Mouse (Mus musculus) MEL (cell line): ENCODE results near the gene Nrl. TPM values are rescaled to one million over a fixed set of nuclear protein-coding genes. Genes with fewer than 3 reads are reported as not detected.

ENCODE experiments used
- DNase-seq: peaks from one replicate; pipeline ENCODE4 v3.0.0; 2011; ENCODE audit warnings: low read depth, low spot score
- H3K27ac ChIP-seq: 2 replicates; pipeline ENCODE4 v1.5.1; 2012; ENCODE audit warnings: low read depth, mild to moderate bottlenecking, control low read depth, low read length, moderate library complexity; ENCODE audit not compliant: control insufficient read depth
- H3K27me3 ChIP-seq, 2 experiments: fragments of 150-350 bp in 1 of 2; sonication (generic) in 1 of 2; 2 replicates each; pipeline ENCODE4 v1.6.1; 2012; ENCODE audit warnings: low read length in 2 of 2, mild to moderate bottlenecking in 2 of 2, improper control_type of control experiment in 1 of 2, moderate library complexity in 1 of 2; ENCODE audit not compliant: insufficient read depth in 2 of 2, control insufficient read depth in 1 of 2
- H3K36me3 ChIP-seq, 2 experiments: 2 replicates each; pipeline ENCODE4 v1.6.1; 2012 to 2014; ENCODE audit warnings: low read length in 2 of 2, improper control_type of control experiment in 1 of 2, inconsistent platforms in 1 of 2, mild to moderate bottlenecking in 1 of 2; ENCODE audit not compliant: insufficient read depth in 2 of 2, control insufficient read depth in 1 of 2
- H3K4me1 ChIP-seq, 2 experiments: fragments of 150-350 bp in 1 of 2; sonication (generic) in 1 of 2; 2 replicates each; pipeline ENCODE4 v1.6.1; 2012; ENCODE audit warnings: low read length in 2 of 2, improper control_type of control experiment in 1 of 2, mild to moderate bottlenecking in 1 of 2; ENCODE audit not compliant: insufficient read depth in 2 of 2, control insufficient read depth in 1 of 2
- H3K4me3 ChIP-seq, 2 experiments: fragments of 150-350 bp in 1 of 2; sonication (generic) in 1 of 2; 2 replicates each; pipeline ENCODE4 v1.5.1; 2012; ENCODE audit warnings: low read depth in 2 of 2, low read length in 2 of 2, mild to moderate bottlenecking in 2 of 2, moderate library complexity in 2 of 2, control low read depth in 1 of 2, improper control_type of control experiment in 1 of 2; ENCODE audit not compliant: control insufficient read depth in 1 of 2, insufficient read depth in 1 of 2
- H3K79me2 ChIP-seq: 2 replicates; pipeline ENCODE4 v1.6.1; 2012; ENCODE audit warnings: mild to moderate bottlenecking, low read length, moderate library complexity; ENCODE audit not compliant: control insufficient read depth, poor library complexity, insufficient read depth
- H3K9ac ChIP-seq: 2 replicates; pipeline ENCODE4 v1.6.1; 2012; ENCODE audit warnings: low read depth, mild to moderate bottlenecking, control low read depth, low read length, moderate library complexity; ENCODE audit not compliant: control insufficient read depth, poor library complexity, severe bottlenecking
- H3K9me3 ChIP-seq: fragments of 150-350 bp; sonication (generic); replicated peaks from 2 replicates; pipeline ENCODE4 v1.6.1; 2012; ENCODE audit warnings: mild to moderate bottlenecking, low read length, improper control_type of control experiment, moderate library complexity; ENCODE audit not compliant: insufficient read depth
- CHD2 ChIP-seq: IDR thresholded peaks from 2 replicates; pipeline ENCODE4 v1.6.1; 2011; ENCODE audit warnings: low read length, improper control_type of control experiment
- CTCF ChIP-seq, 3 experiments: IDR thresholded peaks in 2 of 3; conservative IDR thresholded peaks in 1 of 3; 2 replicates each; pipeline ENCODE4 v1.5.1; 2011 to 2012; ENCODE audit warnings: low read length in 3 of 3, low read depth in 2 of 3, mild to moderate bottlenecking in 2 of 3, improper control_type of control experiment in 1 of 3, inconsistent platforms in 1 of 3, mixed read lengths in 1 of 3, moderate library complexity in 1 of 3; ENCODE audit not compliant: control insufficient read depth in 1 of 3, insufficient read depth in 1 of 3, poor library complexity in 1 of 3, severe bottlenecking in 1 of 3
- E2F4 ChIP-seq: IDR thresholded peaks from 2 replicates; pipeline ENCODE4 v1.6.1; 2011; ENCODE audit warnings: low read depth, low read length, improper control_type of control experiment, borderline replicate concordance
- ELF1 ChIP-seq: IDR thresholded peaks from 2 replicates; pipeline ENCODE4 v1.6.1; 2014; ENCODE audit warnings: low read depth, mild to moderate bottlenecking, inconsistent platforms, low read length, improper control_type of control experiment, moderate library complexity
- EP300 ChIP-seq, 2 experiments: IDR thresholded peaks; 2 replicates each; pipeline ENCODE4 v1.6.1; 2011; ENCODE audit warnings: improper control_type of control experiment in 2 of 2, low read length in 2 of 2, low read depth in 1 of 2, mild to moderate bottlenecking in 1 of 2
- GABPA ChIP-seq: IDR thresholded peaks from 2 replicates; pipeline ENCODE4 v1.6.1; 2012; ENCODE audit warnings: low read depth, mild to moderate bottlenecking, inconsistent platforms, low read length, improper control_type of control experiment, moderate library complexity
- JUND ChIP-seq: IDR thresholded peaks from 2 replicates; pipeline ENCODE4 v1.6.1; 2011; ENCODE audit warnings: low read depth, mild to moderate bottlenecking, improper control_type of control experiment, low read length
- MEF2A ChIP-seq: IDR thresholded peaks from 2 replicates; pipeline ENCODE4 v1.6.1; 2014; ENCODE audit warnings: low read depth, mild to moderate bottlenecking, inconsistent platforms, low read length, improper control_type of control experiment; ENCODE audit not compliant: poor library complexity, insufficient replicate concordance, severe bottlenecking; ENCODE audit errors: extremely low read depth
- MXI1 ChIP-seq: IDR thresholded peaks from 2 replicates; pipeline ENCODE4 v1.6.1; 2011; ENCODE audit warnings: mild to moderate bottlenecking, low read depth, low read length, improper control_type of control experiment
- MYC ChIP-seq: IDR thresholded peaks from 2 replicates; pipeline ENCODE4 v1.6.1; 2011; ENCODE audit warnings: low read depth, mild to moderate bottlenecking, low read length, improper control_type of control experiment, moderate library complexity
- NELFE ChIP-seq: IDR thresholded peaks from 2 replicates; pipeline ENCODE4 v1.6.1; 2011; ENCODE audit warnings: low read depth, low read length, improper control_type of control experiment
- NRF1 ChIP-seq: IDR thresholded peaks from 2 replicates; pipeline ENCODE4 v1.6.1; 2014; ENCODE audit warnings: low read depth, mild to moderate bottlenecking, inconsistent platforms, low read length, improper control_type of control experiment, moderate library complexity; ENCODE audit not compliant: poor library complexity, insufficient read depth, severe bottlenecking
- POLR2AphosphoS2 ChIP-seq: IDR thresholded peaks from 2 replicates; pipeline ENCODE4 v1.6.1; 2011; ENCODE audit warnings: low read length, improper control_type of control experiment
- RCOR1 ChIP-seq: IDR thresholded peaks from 2 replicates; pipeline ENCODE4 v1.6.1; 2012; ENCODE audit warnings: low read depth, mild to moderate bottlenecking, inconsistent platforms, low read length, improper control_type of control experiment
- SIN3A ChIP-seq: IDR thresholded peaks from 2 replicates; pipeline ENCODE4 v1.6.1; 2012; ENCODE audit warnings: low read length, improper control_type of control experiment, inconsistent platforms
- TAL1 ChIP-seq: IDR thresholded peaks from 2 replicates; pipeline ENCODE4 v1.6.1; 2012; ENCODE audit warnings: mild to moderate bottlenecking, inconsistent platforms, low read length, moderate library complexity, mixed read lengths
- TCF12 ChIP-seq: IDR thresholded peaks from 2 replicates; pipeline ENCODE4 v1.6.1; 2014; ENCODE audit warnings: low read depth, mild to moderate bottlenecking, inconsistent platforms, low read length, improper control_type of control experiment, moderate library complexity
- UBTF ChIP-seq: IDR thresholded peaks from 2 replicates; pipeline ENCODE4 v1.6.1; 2012; ENCODE audit warnings: low read depth, mild to moderate bottlenecking, inconsistent platforms, low read length, improper control_type of control experiment, moderate library complexity, borderline replicate concordance; ENCODE audit not compliant: insufficient read depth
- USF1 ChIP-seq: IDR thresholded peaks from 2 replicates; pipeline ENCODE4 v1.6.1; 2014; ENCODE audit warnings: low read depth, mild to moderate bottlenecking, inconsistent platforms, low read length, improper control_type of control experiment, moderate library complexity
- USF2 ChIP-seq, 2 experiments: IDR thresholded peaks; 2 replicates each; pipeline ENCODE4 v1.6.1; 2011 to 2012; ENCODE audit warnings: improper control_type of control experiment in 2 of 2, low read length in 2 of 2, borderline replicate concordance in 1 of 2, inconsistent platforms in 1 of 2, low read depth in 1 of 2, mild to moderate bottlenecking in 1 of 2; ENCODE audit not compliant: insufficient read depth in 1 of 2
- ZC3H11A ChIP-seq: IDR thresholded peaks from 2 replicates; pipeline ENCODE4 v1.6.1; 2012; ENCODE audit warnings: low read depth, mild to moderate bottlenecking, inconsistent platforms, low read length, improper control_type of control experiment
- ZKSCAN1 ChIP-seq: IDR thresholded peaks from 2 replicates; pipeline ENCODE4 v1.6.1; 2012; ENCODE audit warnings: low read depth, mild to moderate bottlenecking, inconsistent platforms, low read length, improper control_type of control experiment, moderate library complexity
- ZMIZ1 ChIP-seq: IDR thresholded peaks from 2 replicates; pipeline ENCODE4 v1.6.1; 2012; ENCODE audit warnings: low read depth, mild to moderate bottlenecking, inconsistent platforms, low read length, improper control_type of control experiment, moderate library complexity
- ZNF384 ChIP-seq: IDR thresholded peaks from 2 replicates; pipeline ENCODE4 v1.6.1; 2012; ENCODE audit warnings: low read depth, mild to moderate bottlenecking, inconsistent platforms, low read length, improper control_type of control experiment
- polyA plus RNA-seq, 2 experiments: library from polyadenylated mRNA; stranded (reverse) in 1 of 2; unstranded in 1 of 2; fragments of >175 nt in 1 of 2; fragments of >200 nt in 1 of 2; gene quantifications; 2 replicates each; pipeline versions ENCODE4 v1.2.1 to v1.2.4; 2012; ENCODE audit warnings: low replicate concordance in 2 of 2, low read depth in 1 of 2; ENCODE audit not compliant: insufficient read length in 2 of 2, insufficient read depth in 1 of 2, missing spikeins in 1 of 2
- total RNA-seq: library from RNA; depleted of rRNA; stranded (reverse); fragments of 300-350 nt; gene quantifications from 2 replicates; pipeline ENCODE4 v1.2.3, GENCODE M21; 2012

Gene Nrl
- total and polyA plus RNA-seq, 3 experiments = not detected

- peaks cover 22 to 34% of the 10 kb centered on the region in 2 experiments for H3K27me3 ChIP-seq
- no peak overlapping the region for H3K9ac ChIP-seq
- no peaks in the 10 kb centered on the region for H3K9me3 ChIP-seq
- peaks cover 0 to 6% of the 10 kb centered on the region in 2 experiments; a peak in 2 of 4 replicates for H3K4me1 ChIP-seq
- H3K79me2 ChIP-seq = no peaks in the 10 kb centered on the region
- H3K27ac ChIP-seq = no peak overlapping the region
- no peak for DNase-seq
- H3K36me3 ChIP-seq = peaks cover 0 to 5% of the 10 kb centered on the region in 2 experiments; a peak in 2 of 4 replicates
- no peak overlapping the region for H3K4me3 ChIP-seq
- TF ChIP-seq MYC (no peak), TAL1 (no peak), ZC3H11A (no peak), ZMIZ1 (no peak), UBTF (no peak), RCOR1 (no peak), MXI1 (no peak), E2F4 (no peak), GABPA (no peak), JUND (no peak), CTCF (IDR thresholded peaks at IDR 0.05 in 2 of 3, conservative IDR thresholded peaks at IDR 0.05 in 1 of 3; ENCODE audit: control insufficient read depth in 1 of 3, insufficient read depth in 1 of 3, low read depth in 2 of 3, low read length in 3 of 3, poor library complexity in 1 of 3, severe bottlenecking in 1 of 3) (no peak), CHD2 (no peak), USF1 (no peak), ZKSCAN1 (no peak), NELFE (no peak), ZNF384 (no peak), SIN3A (no peak), USF2 (IDR thresholded peaks at IDR 0.05; ENCODE audit: borderline replicate concordance in 1 of 2, insufficient read depth in 1 of 2, low read depth in 1 of 2, low read length in 2 of 2) (no peak), TCF12 (no peak)
- TF ChIP-seq, all 39 proteins: peak for 0
These were observed 54.0 kb downstream of the Nrl start for GRCm38 (mm10) chr14:55470806-55471205.

GRCm38 (mm10) chr14:55469821-55470220 lies 55.0 kb downstream of the Nrl start:
- H3K79me2 ChIP-seq = no peaks in the 10 kb centered on the region
- H3K4me1 ChIP-seq = no peaks in the 10 kb centered on the region
- no peak for DNase-seq
- no peak overlapping the region for H3K27ac ChIP-seq
- H3K9ac ChIP-seq = no peak overlapping the region
- no peak for TF ChIP-seq USF2 (IDR thresholded peaks at IDR 0.05; ENCODE audit: borderline replicate concordance in 1 of 2, insufficient read depth in 1 of 2, low read depth in 1 of 2, low read length in 2 of 2)
- TF ChIP-seq EP300 (IDR thresholded peaks at IDR 0.05; ENCODE audit: low read depth in 1 of 2, low read length in 2 of 2) = no peak
- no peak for TF ChIP-seq USF1
- no peak for TF ChIP-seq NRF1
- TF ChIP-seq GABPA = no peak
- no peak for TF ChIP-seq ZNF384
- no peak for TF ChIP-seq POLR2AphosphoS2
- TF ChIP-seq ELF1 = no peak
- TF ChIP-seq MEF2A = no peak
- TF ChIP-seq TCF12 = no peak
- peaks cover 22 to 35% of the 10 kb centered on the region in 2 experiments for H3K27me3 ChIP-seq
- no peaks in the 10 kb centered on the region for H3K9me3 ChIP-seq
- H3K4me3 ChIP-seq = no peak overlapping the region
- no peaks in the 10 kb centered on the region for H3K36me3 ChIP-seq
